Mouse (Mus musculus) urinary bladder, adult 18-20 months (tissue): ENCODE measurements around the gene Sft2d1.

Experiments used
- DNase-seq, 2 experiments: peaks; one replicate each; pipeline ENCODE4 v3.0.0; 2022; ENCODE audit warnings: low spot score in 2 of 2, mixed read lengths in 2 of 2

The Sft2d1 gene

GRCm38 (mm10) chr17:8310838-8311614, at the start of gene Sft2d1:
Gene Sft2d1 (plus strand): TSS chr17:8311102.
- peak; percentile 94 to 96 for DNase-seq

GRCm38 (mm10) chr17:8264638-8265037, 46.3 kb upstream of the Sft2d1 start:
- peak in 1 of 2 experiments; percentile 29 for DNase-seq

GRCm38 (mm10) chr17:8272054-8272749, 38.7 kb upstream of the Sft2d1 start:
- DNase-seq, result no peak

- DNase-seq, result no peak
Observed at GRCm38 (mm10) chr17:8272951-8273350, 38.0 kb upstream of the Sft2d1 start.

- no peak for DNase-seq
Observed at GRCm38 (mm10) chr17:8276071-8276470, 34.8 kb upstream of the Sft2d1 start.

- DNase-seq, result no peak
Observed at GRCm38 (mm10) chr17:8276680-8277079, 34.2 kb upstream of the Sft2d1 start.

- no peak for DNase-seq
Observed at GRCm38 (mm10) chr17:8277266-8277665, 33.6 kb upstream of the Sft2d1 start.

GRCm38 (mm10) chr17:8278356-8278755, 32.5 kb upstream of the Sft2d1 start:
- DNase-seq, result no peak

- peak; percentile 40 to 45 for DNase-seq
Observed at GRCm38 (mm10) chr17:8282821-8283525, 27.9 kb upstream of the Sft2d1 start, which contains the start of gene Mpc1. Gene Mpc1 (plus strand): TSS chr17:8282904.

- DNase-seq, result peak; percentile 87 to 93
Observed at GRCm38 (mm10) chr17:8283526-8284253, 27.2 kb upstream of the Sft2d1 start.

GRCm38 (mm10) chr17:8284254-8284661, 26.6 kb upstream of the Sft2d1 start:
- DNase-seq, result peak in 1 of 2 experiments; percentile 10

GRCm38 (mm10) chr17:8285056-8285455, 25.8 kb upstream of the Sft2d1 start:
- DNase-seq, result no peak

- no peak for DNase-seq
Observed at GRCm38 (mm10) chr17:8286987-8287386, 23.9 kb upstream of the Sft2d1 start.

GRCm38 (mm10) chr17:8289993-8290679, 20.8 kb upstream of the Sft2d1 start:
- no peak for DNase-seq

GRCm38 (mm10) chr17:8290736-8291135, 20.2 kb upstream of the Sft2d1 start:
- DNase-seq, result no peak

GRCm38 (mm10) chr17:8295825-8296224, 15.1 kb upstream of the Sft2d1 start:
- no peak for DNase-seq

GRCm38 (mm10) chr17:8296313-8296844, 14.5 kb upstream of the Sft2d1 start:
- DNase-seq, result no peak

- no peak for DNase-seq
Observed at GRCm38 (mm10) chr17:8297746-8298145, 13.2 kb upstream of the Sft2d1 start.

GRCm38 (mm10) chr17:8298281-8298680, 12.6 kb upstream of the Sft2d1 start:
- DNase-seq, result no peak

GRCm38 (mm10) chr17:8299524-8299923, 11.4 kb upstream of the Sft2d1 start:
- DNase-seq, result no peak

GRCm38 (mm10) chr17:8301515-8301914, 9.4 kb upstream of the Sft2d1 start:
- no peak for DNase-seq
